Mouse (Mus musculus): ENCODE results near the gene Smchd1. TPM values are rescaled to one million over a fixed set of nuclear protein-coding genes. Genes with fewer than 3 reads are reported as not detected.
"Not testable (repeated sequence)": the region's sequence is repeated elsewhere in the genome, so short reads cannot be mapped to it uniquely, and the experiment has no call there.

Smchd1 gene
- polyA plus RNA-seq, 1 experiment from 2014 or later = 72.3 TPM

- not testable (repeated sequence) for H3K4me3 ChIP-seq; H3K4me2 ChIP-seq (replicated peaks); H3K9ac ChIP-seq; ATAC-seq (ENCODE audit: low FRiP score, low read depth); H3K27ac ChIP-seq; H3K4me1 ChIP-seq; H3K27me3 ChIP-seq
- Histone ChIP-seq H3K9me3 (peaks cover 15% of the 10 kb centered on the region), H3K36me3 (peaks cover 56% of the 10 kb centered on the region)
- WGBS = 98% methylated on average over 2 of the region's 2 CpGs
These were observed 52.6 kb downstream of the Smchd1 start for GRCm38 (mm10) chr17:71422502-71422901.

DNA sequence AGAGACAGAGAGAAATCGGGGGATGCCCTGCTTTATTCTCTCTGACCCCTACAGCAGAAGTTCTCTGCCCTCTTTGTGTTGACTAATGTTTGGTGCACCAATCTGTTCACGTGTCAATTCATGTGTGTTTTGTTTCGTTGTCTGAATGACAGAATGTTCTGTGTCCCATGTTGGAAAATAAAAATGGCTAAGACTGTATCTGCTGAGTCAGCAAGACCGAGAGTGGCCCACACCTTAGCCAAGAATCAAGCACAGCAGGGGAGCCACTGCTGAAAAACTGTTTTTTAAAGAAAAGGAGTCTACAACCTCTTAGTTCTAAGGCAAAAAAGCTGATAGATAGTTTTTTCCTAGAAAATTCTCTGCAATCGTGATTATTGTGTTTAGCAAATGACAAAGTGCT lies 55.7 kb downstream of the Smchd1 start:
- Histone ChIP-seq H3K9me3 (peaks cover 15% of the 10 kb centered on the region), H3K36me3 (peaks cover 59% of the 10 kb centered on the region)
- H3K9ac ChIP-seq; H3K4me2 ChIP-seq (replicated peaks); ATAC-seq (ENCODE audit: low FRiP score, low read depth); H3K27me3 ChIP-seq; H3K4me1 ChIP-seq; H3K4me3 ChIP-seq; H3K27ac ChIP-seq: not testable (repeated sequence)
- 87% methylated on average over 5 of the region's 5 CpGs for WGBS

GRCm38 (mm10) chr17:71417008-71417407 lies 58.1 kb downstream of the Smchd1 start:
- peaks cover 46% of the 10 kb centered on the region for H3K36me3 ChIP-seq
- 98% methylated on average over 1 of the region's 1 CpGs for WGBS
- no peak overlapping the region for H3K4me3 ChIP-seq
- H3K27ac ChIP-seq = no peak overlapping the region
- no peaks in the 10 kb centered on the region for H3K27me3 ChIP-seq
- H3K4me1 ChIP-seq = no peaks in the 10 kb centered on the region
- H3K4me2 ChIP-seq (replicated peaks) = no peak overlapping the region
- no peak for ATAC-seq (ENCODE audit: low FRiP score, low read depth)
- peaks cover 7% of the 10 kb centered on the region for H3K9me3 ChIP-seq
- H3K9ac ChIP-seq = no peak overlapping the region

- Histone ChIP-seq H3K27ac (no peak overlapping the region), H3K9ac (no peak overlapping the region), H3K4me1 (no peaks in the 10 kb centered on the region), H3K4me2 (replicated peaks) (no peak overlapping the region), H3K9me3 (no peaks in the 10 kb centered on the region), H3K4me3 (no peak overlapping the region), H3K36me3 (peaks cover 41% of the 10 kb centered on the region), H3K27me3 (no peaks in the 10 kb centered on the region)
- 90% methylated on average over 3 of the region's 3 CpGs for WGBS
- no peak for ATAC-seq (ENCODE audit: low FRiP score, low read depth)
These were observed 87.7 kb downstream of the Smchd1 start for GRCm38 (mm10) chr17:71387401-71387800.

DNA sequence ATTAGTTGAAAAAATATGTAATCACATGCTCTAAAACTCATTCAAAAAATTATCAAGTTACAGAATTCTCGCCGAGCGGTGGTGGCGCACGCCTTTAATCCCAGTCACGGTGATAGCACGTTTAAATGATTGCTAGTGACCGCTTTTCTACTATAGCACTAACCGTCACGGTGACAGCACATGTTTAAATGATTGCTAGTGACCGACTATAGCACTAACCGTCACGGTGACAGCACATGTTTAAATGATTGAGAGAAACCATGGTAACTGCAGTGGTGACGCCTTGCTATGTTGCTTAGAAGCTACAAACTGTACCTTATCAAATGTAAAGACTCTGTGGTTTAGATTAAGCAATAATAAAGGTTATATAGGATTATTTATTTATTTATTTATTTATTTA lies 94.8 kb downstream of the Smchd1 start:
- H3K36me3 ChIP-seq = peaks cover 33% of the 10 kb centered on the region
- H3K4me1 ChIP-seq = no peaks in the 10 kb centered on the region
- H3K27me3 ChIP-seq = no peaks in the 10 kb centered on the region

DNA sequence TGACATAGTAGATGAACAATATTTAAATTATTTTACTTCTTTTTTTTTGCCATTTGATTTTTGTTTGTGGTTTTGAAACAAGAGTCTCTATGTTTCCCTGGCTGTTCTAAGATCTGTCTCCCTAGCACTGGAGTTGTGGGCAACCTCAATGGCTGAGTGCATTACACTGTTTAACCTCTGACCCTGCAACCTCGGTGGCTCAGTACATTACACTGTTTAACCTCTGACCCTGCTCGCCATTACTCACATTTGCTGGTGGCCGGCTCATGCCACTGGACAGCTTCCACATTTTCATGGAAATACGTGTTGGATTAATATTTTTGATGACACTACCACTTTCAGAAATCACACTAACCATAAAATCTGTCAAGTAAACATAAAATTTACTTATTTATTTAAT lies 97.2 kb downstream of the Smchd1 start:
- Histone ChIP-seq H3K27ac (no peak overlapping the region), H3K36me3 (peaks cover 47% of the 10 kb centered on the region), H3K4me2 (replicated peaks) (no peak overlapping the region), H3K27me3 (no peaks in the 10 kb centered on the region), H3K9ac (no peak overlapping the region), H3K4me3 (no peak overlapping the region), H3K4me1 (no peaks in the 10 kb centered on the region), H3K9me3 (no peaks in the 10 kb centered on the region)
- 45% methylated on average over 4 of the region's 4 CpGs for whole genome bisulfite sequencing
- ATAC-seq (ENCODE audit: low FRiP score, low read depth) = no peak

More for the DNA sequence above, 94.8 kb downstream of the Smchd1 start:
- H3K9me3 ChIP-seq = no peaks in the 10 kb centered on the region
- WGBS = 92% methylated on average over 14 of the region's 14 CpGs
- no peak overlapping the region for H3K27ac ChIP-seq
- H3K9ac ChIP-seq = no peak overlapping the region
- no peak for ATAC-seq (ENCODE audit: low FRiP score, low read depth)
- H3K4me3 ChIP-seq = no peak overlapping the region
- no peak overlapping the region for H3K4me2 ChIP-seq (replicated peaks)

DNA sequence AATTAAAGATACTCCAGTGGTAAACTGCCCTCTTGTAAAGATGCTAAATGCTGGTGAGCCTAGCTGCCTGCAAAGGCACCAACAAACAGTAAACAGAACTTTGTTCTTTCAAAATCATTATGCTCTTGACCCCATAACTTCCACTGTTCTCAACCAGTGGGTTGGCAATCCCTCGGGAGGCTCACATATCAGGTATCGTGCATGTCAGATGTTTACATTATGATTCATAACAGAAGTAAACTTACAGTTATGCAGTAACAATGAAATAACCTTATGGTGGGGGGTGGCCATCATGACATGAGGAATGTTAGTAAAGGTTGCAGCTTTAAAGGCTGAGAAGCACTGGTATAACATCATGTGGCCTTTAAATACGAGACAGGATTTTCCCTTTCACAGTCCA lies 119.6 kb downstream of the Smchd1 start:
- Histone ChIP-seq H3K4me3 (no peak overlapping the region), H3K27me3 (no peaks in the 10 kb centered on the region), H3K9me3 (no peaks in the 10 kb centered on the region), H3K9ac (no peak overlapping the region), H3K27ac (no peak overlapping the region), H3K36me3 (peaks cover 78% of the 10 kb centered on the region), H3K4me1 (no peaks in the 10 kb centered on the region), H3K4me2 (replicated peaks) (no peak overlapping the region)
- 80% methylated on average over 3 of the region's 3 CpGs for WGBS
- ATAC-seq (ENCODE audit: low FRiP score, low read depth) = no peak

DNA sequence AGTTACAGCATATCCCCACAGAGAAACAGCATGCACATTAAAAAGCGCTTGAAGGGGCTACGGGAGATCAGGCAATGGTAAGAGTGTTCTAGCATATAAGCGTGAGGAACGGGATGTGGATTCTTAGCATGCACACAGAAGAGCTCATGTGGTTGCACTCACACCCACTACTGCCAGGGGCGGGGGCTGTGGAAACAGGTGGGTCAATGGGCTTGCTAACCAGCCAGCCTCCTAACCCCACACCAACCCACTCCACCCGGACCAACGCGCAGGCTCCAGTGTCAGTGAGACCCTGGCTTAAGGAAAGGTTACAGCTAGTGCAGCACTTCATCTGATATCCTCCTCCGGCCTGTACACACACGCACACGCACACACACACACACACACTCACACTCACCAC lies 120.9 kb downstream of the Smchd1 start:
- no peak overlapping the region for H3K4me3 ChIP-seq
- H3K27ac ChIP-seq = no peak overlapping the region
- H3K9me3 ChIP-seq = no peaks in the 10 kb centered on the region
- no peak for ATAC-seq (ENCODE audit: low FRiP score, low read depth)
- H3K9ac ChIP-seq = no peak overlapping the region
- H3K27me3 ChIP-seq = no peaks in the 10 kb centered on the region
- 95% methylated on average over 11 of the region's 11 CpGs for WGBS
- H3K4me2 ChIP-seq (replicated peaks) = no peak overlapping the region
- H3K36me3 ChIP-seq = peaks cover 77% of the 10 kb centered on the region
- no peaks in the 10 kb centered on the region for H3K4me1 ChIP-seq

- 91% methylated on average over 3 of the region's 3 CpGs for WGBS
- H3K36me3 ChIP-seq = peaks cover 87% of the 10 kb centered on the region
These were observed 127.0 kb downstream of the Smchd1 start for GRCm38 (mm10) chr17:71348188-71348587.

DNA sequence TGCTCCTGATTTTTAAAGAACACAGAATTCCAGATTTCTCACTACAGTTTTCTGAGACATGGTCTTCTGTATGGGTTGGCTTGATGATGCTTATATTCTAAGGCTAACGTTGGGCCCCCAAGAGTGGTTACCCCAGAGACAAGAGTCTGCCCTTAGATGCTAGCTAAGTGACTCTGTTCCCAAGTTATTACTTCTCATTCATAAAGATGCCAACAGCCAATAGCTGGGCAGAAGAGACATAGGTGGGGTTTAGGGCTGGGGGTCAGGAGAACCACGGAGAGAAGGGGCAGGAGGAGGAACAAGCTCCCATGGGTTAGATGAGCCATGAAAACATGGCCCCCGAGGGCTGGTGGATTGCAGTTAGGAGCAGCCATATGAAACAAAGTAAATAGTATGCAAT lies 133.1 kb downstream of the Smchd1 start:
- Histone ChIP-seq H3K4me1 (no peaks in the 10 kb centered on the region), H3K4me3 (no peak overlapping the region), H3K4me2 (replicated peaks) (no peak overlapping the region), H3K9ac (no peak overlapping the region), H3K9me3 (0 out of 2 replicates have a peak, but pooled peaks cover 4% of the 10 kb centered on the region), H3K36me3 (peaks cover 51% of the 10 kb centered on the region), H3K27ac (no peak overlapping the region), H3K27me3 (no peaks in the 10 kb centered on the region)
- 84% methylated on average over 3 of the region's 3 CpGs for WGBS
- ATAC-seq (ENCODE audit: low FRiP score, low read depth) = no peak

More at GRCm38 (mm10) chr17:71348188-71348587, 127.0 kb downstream of the Smchd1 start:
- H3K4me1 ChIP-seq = no peaks in the 10 kb centered on the region
- H3K9ac ChIP-seq = no peak overlapping the region
- no peak overlapping the region for H3K4me3 ChIP-seq
- no peaks in the 10 kb centered on the region for H3K9me3 ChIP-seq
- H3K27me3 ChIP-seq = no peaks in the 10 kb centered on the region
- no peak overlapping the region for H3K27ac ChIP-seq
- ATAC-seq (ENCODE audit: low FRiP score, low read depth) = no peak
- H3K4me2 ChIP-seq (replicated peaks) = no peak overlapping the region

- 0 out of 2 replicates have a peak, but pooled peaks cover 4% of the 10 kb centered on the region for H3K9me3 ChIP-seq
- ATAC-seq (ENCODE audit: low FRiP score, low read depth) = no peak
- H3K4me2 ChIP-seq (replicated peaks) = no peak overlapping the region
- H3K9ac ChIP-seq = no peak overlapping the region
- no peaks in the 10 kb centered on the region for H3K27me3 ChIP-seq
- H3K4me1 ChIP-seq = no peaks in the 10 kb centered on the region
- WGBS = 91% methylated on average over 6 of the region's 6 CpGs
- no peak overlapping the region for H3K27ac ChIP-seq
- peaks cover 25% of the 10 kb centered on the region for H3K36me3 ChIP-seq
- no peak overlapping the region for H3K4me3 ChIP-seq
These were observed 136.5 kb downstream of the Smchd1 start for GRCm38 (mm10) chr17:71338627-71339026.

- no peak overlapping the region for H3K9ac ChIP-seq
- H3K4me1 ChIP-seq = no peaks in the 10 kb centered on the region
- no peak for ATAC-seq (ENCODE audit: low FRiP score, low read depth)
- WGBS = 90% methylated on average over 9 of the region's 9 CpGs
- H3K27ac ChIP-seq = no peak overlapping the region
- H3K27me3 ChIP-seq = no peaks in the 10 kb centered on the region
- H3K4me2 ChIP-seq (replicated peaks) = no peak overlapping the region
- peaks cover 16% of the 10 kb centered on the region for H3K36me3 ChIP-seq
- no peak overlapping the region for H3K4me3 ChIP-seq
- H3K9me3 ChIP-seq = 0 out of 2 replicates have a peak, but pooled peaks cover 4% of the 10 kb centered on the region
These were observed 137.6 kb downstream of the Smchd1 start for GRCm38 (mm10) chr17:71337546-71337945.

DNA sequence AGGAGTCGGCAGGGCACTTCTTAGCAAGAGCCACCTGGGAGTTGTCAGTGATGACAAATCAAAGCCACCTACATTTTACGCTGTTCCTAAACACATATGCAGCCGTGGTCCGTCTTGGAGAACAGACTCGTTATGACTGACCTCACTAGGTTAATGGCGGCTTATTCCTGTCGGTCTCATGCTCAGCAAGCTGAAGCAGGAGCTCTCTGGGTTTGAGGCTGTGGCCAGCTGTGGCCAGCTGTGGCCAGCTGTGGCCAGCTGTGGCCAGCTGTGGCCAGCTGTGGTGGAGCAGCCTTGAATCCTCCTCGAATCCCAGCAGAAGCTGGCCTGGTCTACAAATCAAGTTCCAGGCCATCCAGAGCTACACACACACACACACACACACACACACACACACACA lies 138.7 kb downstream of the Smchd1 start:
- Histone ChIP-seq H3K27ac (no peak overlapping the region), H3K4me2 (replicated peaks) (no peak overlapping the region), H3K4me1 (no peaks in the 10 kb centered on the region), H3K9ac (no peak overlapping the region), H3K36me3 (0 out of 2 replicates have a peak, but pooled peaks cover 6% of the 10 kb centered on the region), H3K9me3 (no peaks in the 10 kb centered on the region), H3K4me3 (no peak overlapping the region), H3K27me3 (no peaks in the 10 kb centered on the region)
- WGBS = 29% methylated on average over 8 of the region's 8 CpGs
- ATAC-seq (ENCODE audit: low FRiP score, low read depth) = no peak

All from limb, embryonic 13.5 days (tissue).